Comparison of ENCODE assay signal across 20 mouse cellular contexts in genomic region chr14:12163196-12163595, GRCm38 (mm10).
DNase-seq lines count a peak whose midpoint lies in the region; ATAC-seq lines count a peak whose summit lies in the region.
"Had no signal": no experiment of that assay in that cellular context is flagged by ENCODE, and none has a peak within 500 bp of the region (broad histone marks: within the 10 kb centered on the region; RNA-seq: fewer than 3 reads in every experiment).

No protein-coding gene starts in this region.

- peak; percentile 44 for DNase-seq in forebrain, embryonic 14.5 days (ENCODE audit: low spot score)
- DNase-seq in kidney, postnatal 14 days, result peak; percentile 21
- peak; percentile 54 to 57 for DNase-seq in right cerebral cortex, postnatal 10 days (ENCODE audit: low spot score in 2 of 2)
- DNase-seq in right cerebral cortex, adult 18-20 months, result no peak
- DNase-seq: adrenal gland, postnatal 36 days; embryo, embryonic 11 days; gastrocnemius, postnatal 25 days; layer of hippocampus, adult 9-11 months; liver, postnatal 0 days had no signal

- peaks cover 15% of the 10 kb centered on the region for H3K4me1 ChIP-seq in forebrain, embryonic 14.5 days (ENCODE audit: control insufficient read depth, insufficient read depth, low read length)
- H3K4me1 ChIP-seq in forebrain, embryonic 12.5 days, result peaks cover 10% of the 10 kb centered on the region
- H3K4me1 ChIP-seq in kidney, embryonic 16.5 days (ENCODE audit: insufficient read depth, low read length), result no peaks in the 10 kb centered on the region
- H3K4me1 ChIP-seq in liver, embryonic 12.5 days, result no peaks in the 10 kb centered on the region
- H3K4me1 ChIP-seq: embryonic facial prominence, embryonic 15.5 days; midbrain, embryonic 15.5 days had no signal

- H3K9ac ChIP-seq in forebrain, embryonic 14.5 days (ENCODE audit: low read length), result no peak overlapping the region
- no peak overlapping the region for H3K9ac ChIP-seq in forebrain, embryonic 12.5 days
- H3K9ac ChIP-seq in kidney, embryonic 16.5 days (replicated peaks; ENCODE audit: low read length), result no peak overlapping the region
- H3K9ac ChIP-seq in liver, embryonic 12.5 days, result no peak overlapping the region
- H3K9ac ChIP-seq: embryonic facial prominence, embryonic 15.5 days; limb, embryonic 15.5 days; liver, postnatal 0 days; midbrain, embryonic 15.5 days; stomach, embryonic 15.5 days had no signal

- no peaks in the 10 kb centered on the region for H3K9me3 ChIP-seq in forebrain, embryonic 14.5 days (replicated peaks; ENCODE audit: control insufficient read depth, low read length)
- H3K9me3 ChIP-seq in forebrain, embryonic 12.5 days, result no peaks in the 10 kb centered on the region
- no peaks in the 10 kb centered on the region for H3K9me3 ChIP-seq in kidney, embryonic 16.5 days (ENCODE audit: low read length)
- H3K9me3 ChIP-seq in liver, embryonic 12.5 days (replicated peaks), result no peaks in the 10 kb centered on the region
- H3K9me3 ChIP-seq: embryonic facial prominence, embryonic 15.5 days; forebrain, embryonic 10.5 days; limb, embryonic 15.5 days; midbrain, embryonic 15.5 days; stomach, embryonic 15.5 days had no signal

- H3K27ac ChIP-seq in forebrain, embryonic 14.5 days (ENCODE audit: low read depth, low read length), result no peak overlapping the region
- no peak overlapping the region for H3K27ac ChIP-seq in forebrain, embryonic 12.5 days
- H3K27ac ChIP-seq in kidney, embryonic 16.5 days (ENCODE audit: low read length), result no peak overlapping the region
- H3K27ac ChIP-seq in liver, embryonic 12.5 days, result no peak overlapping the region
- H3K27ac ChIP-seq: embryonic facial prominence, embryonic 15.5 days; limb, embryonic 15.5 days; midbrain, embryonic 15.5 days had no signal

- H3K27me3 ChIP-seq in forebrain, embryonic 14.5 days (replicated peaks; ENCODE audit: control insufficient read depth, insufficient read depth, low read length), result no peaks in the 10 kb centered on the region
- H3K27me3 ChIP-seq in forebrain, embryonic 12.5 days, result no peaks in the 10 kb centered on the region
- no peaks in the 10 kb centered on the region for H3K27me3 ChIP-seq in kidney, embryonic 16.5 days (ENCODE audit: insufficient read depth, low read length)
- H3K27me3 ChIP-seq in liver, embryonic 12.5 days (replicated peaks), result no peaks in the 10 kb centered on the region
- H3K27me3 ChIP-seq: embryonic facial prominence, embryonic 15.5 days; limb, embryonic 15.5 days; midbrain, embryonic 15.5 days; Patski; stomach, embryonic 15.5 days had no signal

- no peak overlapping the region for H3K4me3 ChIP-seq in forebrain, embryonic 14.5 days (ENCODE audit: low read depth, low read length)
- no peak overlapping the region for H3K4me3 ChIP-seq in forebrain, embryonic 12.5 days (replicated peaks)
- no peak overlapping the region for H3K4me3 ChIP-seq in kidney, embryonic 16.5 days (ENCODE audit: low read length)
- H3K4me3 ChIP-seq in liver, embryonic 12.5 days, result no peak overlapping the region
- H3K4me3 ChIP-seq: embryonic facial prominence, embryonic 15.5 days; forebrain, embryonic 10.5 days; limb, embryonic 15.5 days; midbrain, embryonic 15.5 days; stomach, embryonic 15.5 days had no signal

- no peak for ATAC-seq in forebrain, embryonic 14.5 days
- no peak for ATAC-seq in forebrain, embryonic 12.5 days (ENCODE audit: low FRiP score)
- no peak for ATAC-seq in kidney, embryonic 16.5 days (ENCODE audit: low FRiP score, low TSS enrichment)
- ATAC-seq in liver, embryonic 12.5 days, result no peak
- ATAC-seq in inflammation-experienced regulatory T-cells, adult 6 months, result no peak
- ATAC-seq: activated CD4-positive, CD25-positive, alpha-beta regulatory T cell, adult 4 months; liver, postnatal 0 days; Patski had no signal

- H3K4me2 ChIP-seq in forebrain, embryonic 14.5 days (ENCODE audit: low read length), result no peak overlapping the region
- H3K4me2 ChIP-seq in forebrain, embryonic 12.5 days, result no peak overlapping the region
- H3K4me2 ChIP-seq in kidney, embryonic 16.5 days (replicated peaks; ENCODE audit: low read depth, low read length), result no peak overlapping the region
- H3K4me2 ChIP-seq in liver, embryonic 12.5 days, result no peak overlapping the region
- H3K4me2 ChIP-seq: embryonic facial prominence, embryonic 15.5 days; limb, embryonic 15.5 days; midbrain, embryonic 15.5 days; stomach, embryonic 15.5 days had no signal

- H3K36me3 ChIP-seq in forebrain, embryonic 14.5 days (ENCODE audit: control insufficient read depth, insufficient read depth, low read length), result no peaks in the 10 kb centered on the region
- no peaks in the 10 kb centered on the region for H3K36me3 ChIP-seq in forebrain, embryonic 12.5 days (replicated peaks)
- H3K36me3 ChIP-seq in kidney, embryonic 16.5 days (ENCODE audit: insufficient read depth, low read length), result peaks cover 3% of the 10 kb centered on the region; the same call in 1 of the 2 replicates
- H3K36me3 ChIP-seq in liver, embryonic 12.5 days, result no peaks in the 10 kb centered on the region
- H3K36me3 ChIP-seq: embryonic facial prominence, embryonic 15.5 days; forebrain, embryonic 10.5 days; limb, embryonic 15.5 days; midbrain, embryonic 15.5 days; stomach, embryonic 15.5 days had no signal

- 76% methylated on average over 4 of the region's 4 CpGs for WGBS in forebrain, embryonic 14.5 days
- 88% methylated on average over 4 of the region's 4 CpGs for WGBS in forebrain, embryonic 12.5 days
- 62% methylated on average over 4 of the region's 4 CpGs for WGBS in kidney, embryonic 16.5 days
- 68% methylated on average over 4 of the region's 4 CpGs for WGBS in liver, embryonic 12.5 days (ENCODE audit: insufficient replicate concordance)
